Mouse (Mus musculus): ENCODE measurements around the gene Mt3.

- no peak for TF ChIP-seq POLR2A (IDR thresholded peaks at IDR 0.05; ENCODE audit: control insufficient read depth, extremely low read depth, insufficient read depth, low read length, poor library complexity)
- TF ChIP-seq CTCF (IDR thresholded peaks at IDR 0.05; ENCODE audit: borderline replicate concordance, control insufficient read depth, extremely low read depth, insufficient read depth, low read length, poor library complexity): no peak
Observed at GRCm38 (mm10) chr8:94130126-94130525, 22.3 kb upstream of the Mt3 start.

Data from thymus, adult 2 months (tissue).